Mouse (Mus musculus) monocyte, adult 5-6 weeks (primary cell): ENCODE data around the gene Carhsp1. TPM values are rescaled to one million over a fixed set of nuclear protein-coding genes. Genes with fewer than 3 reads are reported as not detected.
A peak's percentile ranks its signal among the peaks of the same experiment; 100 is the strongest.

Experiments
- ATAC-seq: fragments of 153-309, 156-312 bp; replicated peaks from 2 replicates; pipeline ENCODE4 v1.8.0; 2017; ENCODE audit warnings: mild to moderate bottlenecking; ENCODE audit not compliant: low TSS enrichment, insufficient number of reproducible peaks, severe bottlenecking, poor library complexity, low FRiP score
- total RNA-seq: library from RNA; stranded (forward); fragments of 200-1000, 200-491, 200-594 nt; gene quantifications from 3 replicates; pipeline ENCODE4 v1.2.3, GENCODE M21; 2017

Gene Carhsp1
- total RNA-seq, 1 experiment from 2014 or later, result 21.1 TPM

DNA sequence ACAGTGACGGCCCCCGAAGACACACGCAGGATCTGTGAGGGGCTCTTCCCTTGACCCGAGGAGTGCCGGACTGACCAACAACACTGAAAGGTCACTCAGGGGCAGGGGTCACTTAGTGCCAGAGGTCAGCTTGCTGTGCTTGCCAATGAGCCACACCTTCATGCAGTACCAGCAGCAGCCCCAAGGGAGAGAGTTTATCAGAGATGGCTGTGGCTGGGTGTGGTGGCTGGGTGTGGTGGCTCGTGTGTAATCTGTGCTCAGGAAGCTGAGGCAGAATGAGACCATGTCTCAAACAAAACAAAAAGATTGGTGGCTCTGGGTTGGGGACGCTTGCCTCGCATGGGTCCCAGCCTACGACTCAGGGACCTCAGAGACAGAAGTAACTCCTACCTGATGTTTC lies 16.4 kb downstream of the Carhsp1 start:
- ATAC-seq, result no peak

DNA sequence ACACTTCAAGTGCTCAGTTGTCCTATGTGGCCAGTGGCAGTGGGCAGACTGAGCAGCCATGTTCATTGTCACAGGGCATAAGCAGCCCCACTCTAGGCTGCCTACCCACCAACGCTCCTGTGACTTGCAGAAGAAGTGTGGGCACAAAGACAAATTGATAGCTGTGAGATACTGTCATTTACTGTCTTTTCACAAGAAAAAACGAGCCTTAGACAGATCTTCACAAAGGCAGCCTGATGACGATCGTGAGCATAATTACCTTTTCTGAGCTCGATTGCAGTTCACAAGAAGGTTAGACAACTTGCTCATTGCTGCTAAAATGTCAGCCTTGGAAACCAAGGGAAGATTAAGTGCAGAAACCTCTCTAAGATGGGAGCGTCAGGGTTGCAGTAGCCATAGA lies 16.8 kb downstream of the Carhsp1 start:
- ATAC-seq, result no peak

DNA sequence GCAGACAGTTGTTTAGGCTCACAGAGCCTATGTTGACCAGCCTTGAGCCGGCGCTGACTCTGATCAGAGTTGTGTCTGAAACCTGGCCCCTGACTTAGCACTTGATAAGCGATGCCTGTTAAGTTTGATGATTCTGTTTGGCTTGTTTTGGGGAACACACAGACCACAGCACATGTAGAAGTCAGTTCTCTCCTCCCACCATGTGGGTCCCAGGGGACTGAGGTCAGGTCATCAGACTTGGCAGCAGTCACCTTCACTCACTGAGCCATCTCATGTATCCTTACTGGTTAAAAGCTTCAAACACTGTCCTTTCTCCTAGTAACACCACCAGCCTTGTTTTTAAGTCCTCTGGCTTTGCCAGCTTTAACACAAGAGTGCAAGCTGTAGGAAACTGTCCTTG lies 21.9 kb downstream of the Carhsp1 start:
- ATAC-seq, result no peak

DNA sequence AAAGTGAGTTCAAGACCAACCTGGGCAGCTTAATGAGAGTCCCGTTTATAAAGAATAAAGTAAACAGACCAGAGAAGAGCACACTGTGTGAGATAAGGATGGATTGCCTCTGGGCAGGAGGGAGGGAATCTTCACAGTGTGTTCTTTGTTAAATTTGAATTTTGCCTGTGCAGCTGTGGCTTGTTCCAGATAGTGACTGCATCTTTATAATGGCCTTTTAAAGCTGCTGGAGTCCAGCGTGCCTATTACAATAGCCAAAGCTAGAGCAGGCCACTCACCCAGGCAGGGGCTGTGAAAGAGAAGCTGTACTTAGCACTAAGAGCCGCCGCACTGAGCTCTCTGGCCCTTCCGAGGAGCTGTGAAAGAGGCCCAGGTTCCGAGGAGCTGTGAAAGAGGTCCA lies 26.4 kb downstream of the Carhsp1 start:
- no peak for ATAC-seq

DNA sequence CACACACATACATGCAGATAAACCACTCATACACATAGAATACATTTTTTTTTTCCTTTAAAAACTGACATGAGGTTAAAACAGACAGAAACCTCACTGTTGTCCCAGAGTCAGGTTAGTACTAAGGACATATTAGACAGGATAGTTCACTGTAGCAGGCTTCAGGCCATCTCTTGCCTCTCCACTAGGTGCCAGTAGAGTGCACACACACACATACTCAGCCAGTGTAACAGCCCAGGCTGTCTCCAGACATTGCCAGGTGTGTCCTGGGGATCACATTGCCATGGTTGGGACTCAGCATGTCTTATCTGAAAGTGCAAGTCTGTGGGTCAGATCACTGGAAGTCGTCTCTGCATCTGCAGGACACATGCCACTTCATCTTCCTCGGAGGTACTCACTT lies 28.1 kb downstream of the Carhsp1 start:
- peak; percentile 82 for ATAC-seq

DNA sequence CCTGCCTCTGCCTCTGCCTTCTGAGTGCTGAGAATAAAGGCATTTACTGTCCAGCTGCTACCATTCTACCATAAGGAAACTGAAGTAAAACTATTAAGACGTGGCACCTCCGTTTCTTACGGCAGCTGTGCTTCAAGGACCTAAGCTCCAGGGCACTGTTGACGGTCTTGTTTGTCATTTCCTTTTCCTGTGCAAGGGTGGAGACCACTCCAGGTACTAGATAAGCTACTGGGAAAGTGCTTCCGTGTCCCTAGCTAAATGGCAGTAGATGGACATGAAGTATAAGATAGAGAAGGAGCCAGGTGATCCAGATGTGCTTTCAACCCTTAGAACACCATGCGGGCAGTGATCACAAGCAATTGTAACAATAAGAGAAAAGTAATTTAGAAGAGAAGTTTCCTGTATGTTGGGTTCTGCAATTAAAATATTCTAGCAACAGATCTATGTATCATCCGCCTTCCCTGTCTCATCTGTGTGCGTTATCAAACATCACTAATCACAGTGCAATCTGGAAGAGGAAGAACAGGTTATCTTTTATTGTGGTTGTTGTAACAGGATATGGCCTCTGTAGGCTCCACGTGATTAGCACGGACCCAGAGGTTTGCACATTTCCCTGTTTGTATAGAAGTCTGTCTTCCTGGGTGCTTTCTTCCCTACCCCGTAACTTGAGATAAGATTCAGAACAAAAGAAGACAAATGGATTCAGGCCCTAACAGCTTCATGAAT lies 32.3 kb downstream of the Carhsp1 start:
- ATAC-seq, result no peak

DNA sequence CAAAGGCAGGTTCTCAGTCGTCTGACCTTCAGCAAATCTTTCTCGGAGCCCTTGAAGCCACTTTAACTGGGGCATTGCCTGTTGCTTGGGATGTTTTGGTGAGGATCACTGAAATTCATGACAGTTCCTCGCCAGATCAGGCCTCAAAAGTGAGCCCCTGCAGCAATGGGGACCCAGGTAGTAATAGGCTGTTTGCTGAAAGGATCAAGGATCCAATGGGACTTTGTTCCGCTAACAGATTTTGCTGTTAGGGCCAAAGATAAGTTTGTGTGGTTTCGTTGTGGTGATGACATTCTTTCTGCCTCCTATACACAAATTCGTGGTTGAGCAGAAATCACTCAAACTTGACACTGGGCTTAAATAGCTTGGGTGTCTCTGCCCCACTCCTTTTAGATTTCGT lies 33.8 kb downstream of the Carhsp1 start:
- no peak for ATAC-seq

DNA sequence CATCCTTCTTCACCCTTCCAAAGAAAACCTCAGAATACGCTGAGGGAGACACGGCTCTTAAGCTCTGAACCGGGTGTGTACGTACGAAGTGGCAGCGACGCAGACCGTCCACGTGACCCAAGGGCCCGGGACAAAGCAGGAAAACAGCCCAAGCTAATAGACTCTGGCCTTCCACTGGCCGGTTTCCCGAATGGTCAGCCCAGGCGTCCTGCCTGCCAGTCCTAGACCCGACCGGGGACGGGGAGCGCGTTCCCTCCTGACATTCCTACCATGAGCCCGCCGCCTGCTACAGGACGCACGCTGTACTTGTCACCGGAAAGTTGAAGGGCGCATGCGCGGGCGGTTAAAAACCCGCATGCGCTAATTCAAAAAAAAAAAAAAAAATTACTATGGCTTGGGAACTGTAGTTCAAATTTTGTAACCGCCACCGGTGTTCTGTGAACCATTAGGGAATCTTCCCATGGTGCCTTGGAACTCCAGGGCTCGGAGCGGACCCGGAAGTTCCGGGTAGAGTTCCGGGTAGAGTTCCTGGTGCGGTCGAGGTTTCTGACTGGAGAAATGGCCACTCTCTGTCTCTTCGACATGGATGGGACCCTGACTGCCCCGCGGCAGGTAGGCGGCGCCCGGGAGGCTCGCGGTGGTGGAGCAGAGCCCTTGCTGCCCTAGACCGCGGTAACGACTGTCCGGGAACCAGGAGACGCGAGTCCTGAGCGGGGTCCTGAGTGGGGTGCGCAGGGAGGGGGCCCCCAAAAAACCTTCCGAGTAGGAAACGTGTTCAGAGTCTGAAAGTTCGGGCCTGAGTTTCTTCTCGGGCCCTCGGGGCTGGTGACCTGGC lies 34.5 kb downstream of the Carhsp1 start, which contains the start of the genes Pmm2 and Tmem186:
Gene Pmm2, plus strand, starts transcription at position 458 of the 835 bp plus-strand sequence.
Gene Tmem186, minus strand, starts transcription at position 496 of the 835 bp plus-strand sequence.
- peak; percentile 69 for ATAC-seq

DNA sequence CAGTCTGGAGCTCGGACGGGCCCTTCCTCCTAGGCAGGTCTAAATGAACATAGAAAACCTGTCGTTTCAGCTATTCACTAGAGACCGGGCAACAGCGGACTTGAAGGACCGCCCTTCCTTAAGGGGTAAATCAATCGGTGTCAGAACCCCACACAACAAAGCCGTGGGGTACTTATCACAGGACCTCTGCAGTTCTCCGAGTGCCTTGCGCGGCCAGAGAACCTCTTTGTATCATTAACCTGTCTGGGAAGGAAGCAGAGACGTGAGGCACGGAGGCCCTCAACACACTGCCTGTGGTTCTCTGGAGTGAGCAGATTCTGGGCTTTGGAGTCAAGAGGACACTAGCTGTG lies 35.1 kb downstream of the Carhsp1 start:
- ATAC-seq, result peak; percentile 32; the same call in 1 of the 2 replicates

DNA sequence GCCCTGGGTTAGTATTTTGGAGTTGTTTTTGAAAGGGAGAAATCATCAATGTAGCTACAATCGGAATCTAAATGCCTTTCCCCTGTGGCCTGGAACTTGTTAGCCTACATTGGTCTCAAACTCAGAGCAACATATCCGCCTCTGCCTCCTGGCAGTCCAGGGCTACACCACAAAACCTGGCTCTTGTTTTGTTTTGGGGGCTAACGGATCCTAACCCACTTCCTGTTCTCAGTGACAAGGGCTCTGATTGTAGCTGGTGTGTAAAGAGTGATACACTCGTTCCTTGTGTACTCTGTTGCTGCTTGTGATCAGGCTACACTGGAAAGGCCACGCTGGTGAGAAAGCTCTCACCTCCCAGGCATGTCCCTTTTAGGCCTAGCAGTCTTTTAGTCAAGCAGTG lies 40.5 kb downstream of the Carhsp1 start:
- no peak for ATAC-seq

DNA sequence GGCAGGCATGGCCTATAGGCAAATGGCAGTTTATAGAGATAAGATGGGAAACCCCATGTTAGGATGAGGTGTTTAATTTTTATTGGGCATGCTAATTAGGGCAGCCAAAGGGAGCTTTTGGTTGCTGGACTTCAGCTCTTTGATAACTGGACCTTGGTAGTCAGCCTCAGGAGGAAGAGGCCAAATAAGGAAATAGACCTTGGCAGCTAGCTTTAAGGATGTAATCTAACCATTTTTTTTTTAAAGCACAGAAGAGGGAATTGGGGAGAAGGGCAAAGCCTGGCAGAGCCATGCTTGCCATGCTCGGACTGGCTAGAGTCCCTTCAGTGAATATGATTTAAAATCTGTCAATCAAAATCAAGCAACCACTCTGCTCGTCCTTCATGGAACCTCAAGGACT lies 41.5 kb downstream of the Carhsp1 start:
- ATAC-seq, result no peak

DNA sequence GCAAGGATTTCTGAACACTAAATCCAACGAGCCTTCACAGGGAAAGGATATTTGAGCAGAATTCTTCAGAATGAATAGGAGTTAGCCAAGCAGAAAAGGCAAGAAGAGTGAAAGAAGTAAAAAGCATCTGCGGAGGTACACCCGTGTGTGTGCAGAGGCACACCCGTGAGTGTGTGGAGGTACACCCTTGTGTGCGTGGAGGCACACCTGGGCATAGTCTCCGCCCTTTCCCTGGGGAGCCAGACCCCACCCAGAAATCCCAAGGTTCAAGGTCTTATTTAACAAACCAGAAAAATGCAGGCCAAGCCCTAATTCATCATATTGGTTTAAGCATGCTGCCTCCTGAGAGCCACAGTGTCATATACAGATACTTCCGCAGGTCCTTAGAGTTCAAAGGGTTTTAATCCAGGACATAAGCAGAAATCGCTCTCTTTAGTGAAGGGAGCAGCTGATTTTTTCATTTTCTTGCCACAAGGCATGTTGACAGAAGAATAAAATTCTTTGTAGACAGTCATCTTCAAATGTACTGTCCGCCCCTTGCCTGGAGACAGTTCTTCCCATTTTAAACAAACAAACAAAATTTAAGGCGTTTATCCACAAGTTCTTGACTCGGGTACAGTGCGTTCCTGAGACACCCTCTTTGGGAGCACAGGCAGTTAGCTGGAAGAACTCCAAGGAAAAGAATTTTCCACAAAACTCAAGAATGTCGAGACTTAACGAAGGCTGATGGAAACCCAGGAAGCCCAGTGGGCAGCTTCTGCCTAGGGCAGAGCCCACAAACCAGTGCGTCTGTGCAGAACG lies 51.4 kb downstream of the Carhsp1 start:
- no peak for ATAC-seq

DNA sequence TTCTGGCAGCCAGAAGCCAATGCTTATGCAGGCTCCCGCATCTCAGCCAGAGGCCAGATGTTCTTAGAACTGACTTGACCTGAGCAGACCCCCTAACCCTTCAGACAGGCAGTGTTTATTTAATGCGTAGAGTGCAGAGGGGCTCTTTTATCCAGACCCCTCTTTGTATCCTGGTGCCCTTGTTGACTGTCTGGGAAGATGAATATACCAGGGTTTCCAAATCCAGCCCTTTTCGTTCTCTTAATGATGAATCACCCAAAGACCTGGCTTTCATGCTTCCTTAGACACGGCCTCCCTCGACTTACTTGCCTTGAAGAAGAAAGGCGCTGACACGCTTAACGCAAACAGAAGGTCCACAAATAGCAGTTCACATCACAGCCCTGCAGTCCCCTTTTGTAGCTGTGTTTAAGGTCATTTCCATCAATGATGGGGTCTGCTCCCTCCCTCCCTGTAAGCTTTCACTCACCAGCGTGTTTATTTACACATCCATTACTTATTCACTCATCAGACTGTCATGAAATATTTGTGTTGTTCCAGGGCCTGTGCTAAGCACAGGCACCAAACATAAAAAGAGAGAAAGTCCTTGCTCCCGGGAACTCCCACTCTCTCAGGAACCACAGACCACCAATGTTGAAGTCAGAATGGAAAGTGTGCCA lies 52.2 kb downstream of the Carhsp1 start:
- ATAC-seq, result no peak

DNA sequence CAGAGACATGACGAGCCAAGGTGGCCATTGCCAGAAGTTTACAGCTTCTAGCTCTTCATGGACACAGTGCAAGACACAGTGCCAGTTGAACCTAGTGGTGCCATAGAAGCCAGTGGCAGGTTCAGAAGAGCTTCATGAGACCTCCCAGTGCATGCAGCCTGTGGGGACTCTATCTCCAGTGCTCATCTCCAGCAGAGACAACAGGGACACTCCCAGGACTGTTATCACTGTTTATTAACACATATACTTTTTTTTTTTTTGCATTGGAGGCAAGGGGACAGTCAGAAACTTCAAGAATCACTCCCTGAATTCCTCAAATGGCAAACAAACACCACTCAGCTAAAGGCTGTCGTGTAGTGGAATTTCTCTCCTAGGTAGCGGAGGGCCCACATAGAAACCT lies 58.5 kb downstream of the Carhsp1 start:
- no peak for ATAC-seq

DNA sequence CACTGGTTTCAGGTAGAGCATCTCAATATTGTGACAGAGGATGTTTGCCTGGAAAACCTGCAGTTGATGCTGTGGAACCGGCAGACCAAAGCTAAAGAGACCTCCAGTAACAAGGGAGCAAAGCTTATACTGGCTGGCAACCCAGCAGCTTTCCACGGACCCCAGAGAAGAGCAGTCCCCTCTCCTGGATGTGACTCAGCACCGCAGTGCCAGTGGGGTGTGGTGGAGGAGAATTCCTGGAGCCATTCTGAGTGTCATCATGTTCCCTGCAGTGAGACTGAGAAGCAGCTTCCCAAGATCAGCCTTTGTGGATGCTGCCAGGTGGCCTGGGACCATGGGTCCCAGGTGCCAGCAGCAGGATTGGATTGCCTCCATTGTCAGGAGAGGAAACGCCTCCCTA lies 58.9 kb downstream of the Carhsp1 start:
- ATAC-seq, result no peak

DNA sequence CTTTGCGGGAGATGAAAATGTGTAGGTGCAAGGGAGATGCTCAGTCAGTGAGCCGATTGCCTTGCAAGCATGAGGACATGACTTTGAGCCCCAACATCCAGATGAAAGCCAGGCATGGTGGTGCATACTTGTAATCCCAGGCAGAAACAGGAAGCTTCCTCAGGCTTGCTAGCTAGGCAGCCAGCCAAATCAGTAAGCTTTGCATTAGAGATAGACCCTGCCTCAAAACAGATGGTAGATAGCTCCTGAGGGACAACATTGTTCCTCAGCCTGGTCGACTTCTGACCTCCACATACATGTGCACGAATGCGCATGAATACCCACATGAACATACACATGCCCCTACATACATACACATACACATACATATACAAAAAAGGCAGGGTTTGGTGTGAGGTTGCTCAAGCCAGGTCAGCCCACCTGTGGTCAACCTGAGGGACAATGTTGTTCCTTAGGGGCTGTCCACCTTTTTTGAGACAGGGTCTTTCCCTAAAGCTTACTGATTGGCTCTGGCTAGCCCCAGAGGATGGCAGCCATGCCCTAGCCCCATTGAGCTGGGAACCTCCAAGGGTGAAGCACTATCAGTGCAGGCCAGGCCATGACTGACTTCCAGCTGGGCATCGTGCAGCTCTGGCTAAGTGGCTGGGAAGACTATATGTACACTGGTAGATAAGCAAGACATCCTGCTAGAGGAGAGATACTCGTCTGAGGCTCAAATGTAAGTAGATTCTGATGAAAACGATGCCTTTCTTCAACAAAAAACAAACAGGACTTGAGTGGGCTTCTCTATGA lies 59.5 kb downstream of the Carhsp1 start:
- no peak for ATAC-seq

DNA sequence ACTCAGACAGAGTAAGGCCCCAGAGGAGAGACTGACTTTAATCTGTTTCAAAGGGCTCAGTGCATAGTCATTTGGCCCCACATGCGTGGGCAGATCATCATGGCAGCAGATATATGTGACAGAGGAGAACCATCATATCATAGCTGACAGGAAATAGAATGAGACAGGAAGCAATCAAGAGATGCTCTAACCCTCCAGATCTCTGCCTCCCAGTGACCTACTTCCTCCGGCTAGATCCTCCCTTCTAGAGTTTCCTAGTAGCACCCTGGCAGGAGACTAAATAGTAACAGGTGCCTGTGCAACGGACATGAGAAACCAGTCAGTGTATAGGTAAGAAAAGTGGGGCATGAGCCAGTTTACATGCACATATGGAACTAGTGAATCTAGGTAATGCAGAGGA lies 61.6 kb downstream of the Carhsp1 start:
- no peak for ATAC-seq
